Mouse (Mus musculus): ENCODE data around the gene Kctd8.
"Not testable (repeated sequence)": the region's sequence is repeated elsewhere in the genome, so short reads cannot be mapped to it uniquely, and the experiment has no call there.

The Kctd8 gene

DNA sequence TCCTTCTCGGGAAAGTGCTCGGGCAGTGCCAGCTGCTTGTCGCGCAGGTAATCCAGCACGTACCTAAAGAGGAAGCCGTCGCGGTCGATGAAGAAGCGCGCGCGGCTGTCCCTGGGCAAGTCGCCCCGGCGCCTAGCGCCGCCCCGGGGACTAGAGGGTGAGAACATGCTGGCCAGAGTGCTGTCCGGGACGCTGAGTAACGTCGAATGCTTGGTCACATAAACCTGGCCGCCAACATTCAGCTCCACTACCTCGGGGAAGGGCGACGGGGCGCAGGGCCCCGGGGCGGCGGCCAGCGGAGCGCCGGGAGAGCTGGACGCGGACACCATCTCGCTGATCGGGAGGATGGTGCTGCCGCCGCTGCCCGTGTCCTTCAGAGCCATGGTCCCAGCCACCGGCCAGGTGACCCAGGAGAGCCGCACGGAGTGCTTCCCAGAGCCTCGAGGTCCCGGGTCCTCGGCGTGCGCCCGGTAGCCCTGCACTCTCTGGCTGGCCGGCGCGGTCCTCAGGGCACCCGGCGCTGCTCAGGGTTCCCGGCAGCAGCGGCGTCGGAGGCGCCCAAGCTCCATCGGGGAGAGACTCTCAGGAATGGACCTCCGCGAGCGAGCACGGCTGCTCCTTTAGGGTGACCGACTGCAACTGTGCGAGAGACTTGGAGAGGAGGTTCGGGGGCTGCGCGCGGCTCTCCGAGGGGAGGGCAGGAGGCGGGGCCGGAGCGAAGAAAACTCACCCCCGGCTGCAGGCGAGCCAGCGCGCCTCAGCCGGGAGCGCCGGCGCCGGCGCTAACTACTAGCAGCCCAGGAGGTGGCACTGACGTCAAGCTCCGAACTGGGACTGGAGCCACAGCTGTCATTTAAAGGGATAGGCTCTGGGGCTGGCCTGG, at the start of gene Kctd8:
Kctd8 (minus strand) TSS at position 761 of the 883 bp plus-strand sequence.
- DNase-seq (ENCODE audit: low read depth, low spot score), result peak; percentile 85

GRCm38 (mm10) chr5:69379072-69379471, 37.6 kb upstream of the Kctd8 start:
- DNase-seq (ENCODE audit: low read depth, low spot score), result no peak

GRCm38 (mm10) chr5:69350596-69350995, 9.1 kb upstream of the Kctd8 start:
- no peak for DNase-seq (ENCODE audit: low read depth, low spot score)

GRCm38 (mm10) chr5:69340102-69340918, 1.2 kb downstream of the Kctd8 start:
- DNase-seq (ENCODE audit: low read depth, low spot score), result peak; percentile 33

DNA sequence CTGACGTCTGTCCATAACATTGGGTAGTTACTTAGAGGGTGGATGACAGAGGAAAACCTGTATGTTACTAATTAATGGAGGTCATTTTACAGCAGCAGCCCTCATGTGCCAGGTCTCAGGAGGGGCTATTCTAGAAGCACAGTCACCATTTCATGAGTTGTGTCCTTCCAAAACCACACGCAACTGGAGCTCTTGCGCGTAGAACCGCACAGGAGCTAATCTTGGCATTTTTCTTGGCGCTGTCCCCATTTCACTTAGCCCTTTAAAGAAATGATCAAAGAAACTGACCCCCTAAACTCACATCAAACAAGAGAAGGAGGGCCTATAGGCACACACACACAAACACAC, 1.9 kb downstream of the Kctd8 start:
- DNase-seq (ENCODE audit: low read depth, low spot score), result no peak

DNA sequence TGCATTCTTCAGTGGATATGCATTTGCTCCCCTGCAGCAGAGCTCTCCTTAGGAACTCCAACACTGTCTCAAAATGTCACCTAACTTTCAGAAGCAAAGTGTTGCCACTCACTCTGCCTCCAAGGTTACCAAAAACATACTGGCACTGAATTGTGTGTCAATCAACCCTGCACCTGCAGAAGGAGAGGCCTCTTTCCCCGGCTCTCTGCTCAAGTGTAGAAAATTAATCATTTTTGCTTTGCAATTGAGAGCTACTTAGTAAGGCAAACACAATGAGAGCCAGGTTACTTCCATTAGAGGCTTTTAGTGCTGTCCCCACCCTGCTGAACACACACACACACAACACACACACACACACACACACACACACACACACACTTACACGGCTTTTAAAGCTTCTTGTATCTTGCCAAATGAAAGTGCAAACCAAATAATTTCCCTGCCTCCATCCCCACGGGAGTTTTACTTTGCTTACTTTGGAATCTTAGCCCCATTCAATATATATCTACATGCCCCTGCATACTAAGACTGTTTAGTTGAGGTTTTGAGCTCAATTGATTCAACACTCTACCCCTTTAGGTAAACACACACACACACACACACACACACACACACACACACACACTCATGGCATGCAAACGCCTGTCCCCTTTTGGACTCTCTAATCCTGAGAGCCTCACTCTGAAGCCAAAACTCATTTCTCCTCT, 2.4 kb downstream of the Kctd8 start:
- DNase-seq (ENCODE audit: low read depth, low spot score), result no peak

DNA sequence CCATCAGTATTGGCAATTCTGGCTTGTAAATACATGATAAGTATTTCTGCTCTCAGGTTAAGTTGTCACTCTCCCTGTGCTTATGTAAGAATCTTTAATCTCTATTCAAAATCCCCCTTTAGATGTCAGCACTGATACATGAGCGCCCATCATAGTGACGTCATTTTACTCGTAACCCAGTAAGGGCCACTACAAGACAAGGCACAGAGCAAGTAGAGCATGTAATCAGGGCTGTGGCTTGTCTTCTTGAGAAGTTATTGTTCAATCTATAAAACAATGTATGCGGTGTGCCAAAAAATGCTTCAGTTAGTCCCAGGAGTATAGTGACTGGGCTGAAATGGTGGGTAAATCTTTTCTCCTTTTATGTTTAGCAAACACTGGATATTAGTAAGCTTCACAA, 13.9 kb downstream of the Kctd8 start:
- DNase-seq (ENCODE audit: low read depth, low spot score), result no peak

DNA sequence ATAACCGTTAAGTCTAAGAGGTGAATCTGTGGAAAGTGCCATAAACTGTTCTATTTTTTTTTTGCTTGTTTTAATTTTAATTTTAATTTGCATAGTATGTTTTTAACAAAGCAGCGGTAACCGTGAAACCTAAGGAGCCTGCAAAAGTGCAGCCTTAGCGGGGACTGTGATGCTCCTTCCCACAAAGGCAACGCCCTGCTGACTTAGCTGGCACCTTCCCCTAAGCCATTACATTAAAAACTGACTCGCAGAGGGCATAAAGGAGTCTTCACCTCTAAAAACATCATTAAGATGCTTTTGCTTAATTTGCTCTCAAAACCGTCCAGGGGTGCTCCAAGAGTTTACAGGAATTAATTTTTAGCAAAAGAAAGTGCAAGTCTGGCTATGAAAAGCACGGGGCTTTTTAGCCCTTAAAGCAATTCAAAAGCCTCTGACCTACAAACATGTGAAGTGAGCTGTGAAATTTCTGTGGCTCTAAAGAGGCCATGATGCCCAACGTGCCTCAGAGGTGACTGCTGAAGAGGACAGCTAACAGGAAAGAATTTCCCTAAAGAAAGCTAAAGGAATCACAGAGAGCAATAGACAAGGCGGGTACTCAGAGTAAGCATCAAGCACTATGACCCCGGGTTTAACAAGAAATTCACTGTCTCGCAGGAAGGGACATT, 16.8 kb downstream of the Kctd8 start:
- no peak for DNase-seq (ENCODE audit: low read depth, low spot score)

GRCm38 (mm10) chr5:69312611-69313010, 28.9 kb downstream of the Kctd8 start:
- no peak for DNase-seq (ENCODE audit: low read depth, low spot score)

DNA sequence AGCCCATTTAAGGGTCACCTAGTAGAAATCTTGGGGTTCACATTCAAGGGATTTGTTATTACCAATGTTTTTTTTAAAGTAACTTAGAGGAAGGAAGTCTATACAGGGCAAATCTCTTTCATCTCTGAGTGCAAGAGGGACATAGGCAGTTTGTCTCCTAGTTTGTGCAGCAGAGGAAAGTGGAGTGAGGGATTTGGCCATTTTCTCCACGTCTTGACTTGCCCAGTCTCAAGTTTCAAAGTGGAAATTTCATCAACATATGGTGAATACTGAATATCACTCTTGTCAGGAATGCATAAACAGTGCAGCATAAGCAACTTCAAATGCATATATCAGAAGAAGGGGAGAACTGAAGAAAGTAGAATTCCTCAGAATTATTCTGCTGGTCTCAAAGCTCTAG, 39.8 kb downstream of the Kctd8 start:
- DNase-seq (ENCODE audit: low read depth, low spot score), result no peak

- DNase-seq (ENCODE audit: low read depth, low spot score), result no peak
Observed at GRCm38 (mm10) chr5:69292353-69292752, 49.1 kb downstream of the Kctd8 start.

GRCm38 (mm10) chr5:69284359-69284758, 57.1 kb downstream of the Kctd8 start:
- DNase-seq (ENCODE audit: low read depth, low spot score), result no peak

DNA sequence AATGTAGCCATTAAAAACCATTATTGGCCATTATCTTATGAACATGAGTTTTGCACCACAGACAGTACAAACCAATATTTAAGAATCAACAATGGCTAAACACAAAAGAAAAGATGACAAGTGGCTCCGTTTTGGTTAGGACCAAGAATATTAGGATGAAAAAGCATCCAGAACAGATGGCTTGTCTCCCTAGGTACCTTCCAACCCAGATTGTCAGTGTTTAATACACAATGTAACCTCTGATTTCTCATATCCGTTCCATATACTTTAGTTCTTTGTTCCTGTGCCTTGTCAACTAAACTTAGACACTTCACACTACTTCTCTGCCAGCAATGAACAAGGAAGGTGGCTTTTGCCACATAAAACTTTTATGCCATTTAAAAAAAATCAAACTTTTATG, 89.1 kb downstream of the Kctd8 start:
- DNase-seq (ENCODE audit: low read depth, low spot score), result no peak

GRCm38 (mm10) chr5:69241931-69242330, 99.5 kb downstream of the Kctd8 start:
- no peak for DNase-seq (ENCODE audit: low read depth, low spot score)

GRCm38 (mm10) chr5:69233560-69233959, 107.9 kb downstream of the Kctd8 start:
- DNase-seq (ENCODE audit: low read depth, low spot score), result no peak

GRCm38 (mm10) chr5:69231649-69232048, 109.8 kb downstream of the Kctd8 start:
- DNase-seq (ENCODE audit: low read depth, low spot score), result not testable (repeated sequence)

DNA sequence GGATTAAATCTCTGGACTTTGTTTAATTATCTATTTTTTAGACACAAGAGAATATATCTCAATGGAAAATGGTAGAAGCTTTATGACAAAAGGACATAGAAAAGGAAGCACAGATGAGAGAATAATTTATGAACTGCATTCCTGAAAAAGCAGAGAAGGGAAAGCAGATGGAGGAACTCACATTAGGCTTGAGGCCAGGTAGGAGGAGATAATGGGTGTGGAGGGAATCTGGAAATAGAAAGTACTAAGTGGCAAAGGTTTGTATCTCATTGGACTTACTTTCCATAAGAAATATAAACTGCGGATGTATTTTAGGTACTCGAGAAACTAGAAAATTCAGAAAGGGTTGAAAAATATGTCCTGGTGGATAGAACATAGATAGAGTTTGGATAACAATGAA, 114.3 kb downstream of the Kctd8 start:
- no peak for DNase-seq (ENCODE audit: low read depth, low spot score)

- DNase-seq (ENCODE audit: low read depth, low spot score), result no peak
Observed at GRCm38 (mm10) chr5:69222608-69223007, 118.9 kb downstream of the Kctd8 start.

DNA sequence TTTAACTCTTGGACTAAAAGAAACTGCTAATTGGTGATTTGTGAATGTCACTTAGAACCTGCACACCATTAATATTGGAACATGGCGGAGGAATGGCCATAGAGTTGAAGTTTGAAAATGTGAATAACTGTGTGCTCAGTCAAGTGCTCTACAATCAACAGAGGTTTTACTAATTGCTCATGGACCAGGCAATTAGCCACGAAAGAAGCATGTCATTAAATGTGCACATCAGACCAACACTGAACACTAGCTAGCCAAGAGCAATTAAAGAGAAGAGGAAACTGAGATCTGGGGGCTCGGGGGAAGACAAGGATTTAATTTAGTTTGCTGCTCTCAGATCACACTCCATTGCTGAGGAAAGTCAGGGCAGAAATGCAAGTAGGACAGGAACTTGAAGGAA, 126.3 kb downstream of the Kctd8 start:
- no peak for DNase-seq (ENCODE audit: low read depth, low spot score)

DNA sequence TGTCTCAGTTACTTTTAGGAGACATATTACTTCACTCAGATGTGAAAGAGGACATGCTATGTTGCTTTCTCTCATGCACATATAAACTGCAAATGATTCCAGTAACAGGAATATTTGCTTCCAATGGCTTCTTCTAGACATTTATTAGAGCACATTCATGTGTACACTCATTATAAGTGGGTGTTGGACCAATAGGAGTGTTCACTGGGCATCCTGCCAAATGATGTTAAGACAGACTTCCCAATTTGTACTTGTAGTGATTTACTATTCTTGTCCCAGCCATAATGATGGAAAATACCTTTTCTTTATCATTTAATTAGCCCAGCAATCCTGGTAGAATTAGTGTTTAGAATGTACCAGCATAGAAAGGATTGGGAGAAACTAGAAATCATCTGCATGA, 132.1 kb downstream of the Kctd8 start:
- no peak for DNase-seq (ENCODE audit: low read depth, low spot score)

- DNase-seq (ENCODE audit: low read depth, low spot score), result no peak
Observed at GRCm38 (mm10) chr5:69207713-69208112, 133.8 kb downstream of the Kctd8 start.
